Mouse (Mus musculus): ENCODE results near the gene Gm20823. TPM values are rescaled to one million over a fixed set of nuclear protein-coding genes. Genes with fewer than 3 reads are reported as not detected.
"Not testable (repeated sequence)": the region's sequence is repeated elsewhere in the genome, so short reads cannot be mapped to it uniquely, and the experiment has no call there.

Gene Gm20823
- polyA plus RNA-seq (2015; fragmentation: Nextera tagmentation; extraction: Ambion mirVana), result not detected in 2 replicates

- not testable (repeated sequence) for H3K4me1 ChIP-seq (replicated peaks); H3K36me3 ChIP-seq; DNase-seq; ATAC-seq (ENCODE audit: low read depth); H3K27ac ChIP-seq; H3K9ac ChIP-seq; H3K27me3 ChIP-seq; H3K9me3 ChIP-seq (replicated peaks); H3K4me2 ChIP-seq; H3K4me3 ChIP-seq (replicated peaks)
- no CpG with 5 or more reads among the region's 4 CpGs for WGBS (ENCODE audit: insufficient replicate concordance)
Measured at GRCm38 (mm10) chrY:62464745-62465144, at the start of gene Gm20823. Gm20823 (minus strand) TSS chrY:62464845.

Data from liver, embryonic 13.5 days (tissue).